In the genomic region with DNA sequence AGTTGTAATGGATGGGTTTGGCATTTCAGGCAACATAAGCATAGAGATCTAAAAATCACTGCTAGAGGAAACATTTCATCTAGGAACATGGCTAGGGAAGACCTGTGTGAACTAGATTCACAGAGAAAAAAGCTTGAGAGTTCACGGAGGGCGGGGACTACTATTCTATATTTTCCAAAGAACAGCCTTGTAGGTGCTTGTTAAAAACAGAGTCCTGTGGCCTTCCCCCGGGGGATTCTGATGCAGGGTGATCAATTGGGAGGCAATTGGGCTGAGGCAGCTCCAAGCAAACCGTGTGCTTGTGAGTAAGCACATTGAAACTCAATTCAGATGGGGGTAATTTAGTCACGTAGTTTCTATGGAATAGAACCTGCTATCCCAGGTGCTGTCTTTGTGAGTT, we compare ENCODE assay signal across 17 mouse cellular contexts.
"Had no signal": no experiment of that assay in that cellular context is flagged by ENCODE, and none has a peak within 500 bp of the region (broad histone marks: within the 10 kb centered on the region; RNA-seq: fewer than 3 reads in every experiment).

No protein-coding gene starts in this region.

- H3K27ac ChIP-seq: midbrain, embryonic 10.5 days; midbrain, embryonic 12.5 days; neural tube, embryonic 13.5 days; neural tube, embryonic 15.5 days had no signal

- H3K36me3 ChIP-seq: midbrain, embryonic 10.5 days; midbrain, embryonic 12.5 days; neural tube, embryonic 13.5 days; neural tube, embryonic 15.5 days had no signal

- H3K9ac ChIP-seq: lung, embryonic 14.5 days; midbrain, embryonic 12.5 days; neural tube, embryonic 13.5 days; neural tube, embryonic 15.5 days had no signal

- H3K9me3 ChIP-seq: midbrain, embryonic 10.5 days; midbrain, embryonic 12.5 days; neural tube, embryonic 13.5 days; neural tube, embryonic 15.5 days had no signal

- DNase-seq: lung, embryonic 14.5 days; lung, postnatal 10 days; lung, postnatal 4 days; midbrain, embryonic 14.5 days; retina, postnatal 1 day; right cerebral cortex, adult 18-20 months; right cerebral cortex, postnatal 25 days; right cerebral cortex, postnatal 4 days; spleen, adult 18-20 months; thymus, adult 18-20 months; thymus, postnatal 14 days; thymus, postnatal 36 days had no signal

- H3K27me3 ChIP-seq: midbrain, embryonic 12.5 days; neural tube, embryonic 13.5 days had no signal

- H3K4me3 ChIP-seq: midbrain, embryonic 10.5 days; midbrain, embryonic 12.5 days; myocyte; neural tube, embryonic 13.5 days; neural tube, embryonic 15.5 days had no signal
